Mouse (Mus musculus) neutrophil, adult 5-6 weeks (primary cell): ENCODE data around the gene Cradd. TPM values are rescaled to one million over a fixed set of nuclear protein-coding genes. Genes with fewer than 3 reads are reported as not detected.
A peak's percentile ranks its signal among the peaks of the same experiment; 100 is the strongest.

Experiments
- ATAC-seq: fragments of 151-379, 151-347 bp; 2 replicates; pipeline ENCODE4 v1.8.0; 2017; ENCODE audit warnings: mild to moderate bottlenecking, moderate TSS enrichment; ENCODE audit not compliant: insufficient number of reproducible peaks, poor library complexity, low FRiP score, severe bottlenecking; ENCODE audit errors: extremely low read depth
- total RNA-seq: library from RNA; stranded (forward); fragments of 200-1000 nt; gene quantifications from 2 replicates; pipeline ENCODE4 v1.2.3, GENCODE M21; 2017

Cradd gene
- total RNA-seq, 1 experiment from 2014 or later: 9.5 TPM

- ATAC-seq: no peak
Measured at GRCm38 (mm10) chr10:95193875-95194281, 130.1 kb downstream of the Cradd start.

DNA sequence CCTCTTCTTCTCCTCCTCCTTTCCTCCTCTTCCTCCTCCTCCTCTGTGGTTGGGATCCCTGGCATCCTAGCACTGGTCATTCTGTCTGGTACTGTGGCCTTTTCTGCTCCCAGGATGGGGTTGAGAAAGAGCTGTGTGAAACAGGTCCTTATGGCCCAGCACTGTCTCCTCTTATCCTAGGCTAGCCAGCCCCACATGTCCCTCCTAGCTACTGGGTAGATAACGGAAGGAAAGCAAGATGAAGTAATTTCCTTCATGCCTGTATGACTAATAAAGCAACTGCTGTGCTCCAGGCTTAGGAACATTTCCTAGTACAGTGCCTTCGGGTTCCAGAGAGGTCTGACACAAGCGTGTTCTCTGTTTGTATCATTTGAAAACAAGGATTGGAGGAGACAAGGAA is 132.1 kb downstream of the Cradd start:
- 0 out of 2 replicates have a peak, but pooled peaks have one; percentile 18 for ATAC-seq

DNA sequence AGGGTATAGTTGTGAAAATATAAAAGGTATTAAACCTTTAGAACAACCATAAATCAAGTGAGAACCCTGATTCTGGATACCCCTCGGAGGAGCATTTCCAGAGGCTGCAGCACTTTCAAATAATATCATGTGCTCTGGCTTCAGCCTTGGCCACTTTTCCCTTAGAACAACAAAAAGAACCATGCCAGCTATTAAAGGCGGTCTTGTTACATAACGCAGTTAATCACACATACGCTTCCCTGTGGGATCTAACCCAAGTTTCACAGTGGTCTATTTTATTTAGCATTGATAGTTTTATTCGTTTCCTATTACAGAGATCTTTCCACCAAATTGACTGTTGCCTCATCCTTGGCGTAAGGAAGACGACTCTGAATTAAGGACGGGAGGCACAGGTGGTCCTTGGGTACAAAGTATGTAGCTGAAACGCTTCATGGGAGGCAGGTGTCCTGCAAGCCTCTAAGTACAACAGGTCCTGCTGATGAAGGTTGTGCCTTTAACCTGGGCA is 132.7 kb downstream of the Cradd start:
- ATAC-seq: no peak

GRCm38 (mm10) chr10:95189550-95190211 is 134.3 kb downstream of the Cradd start:
- no peak for ATAC-seq

DNA sequence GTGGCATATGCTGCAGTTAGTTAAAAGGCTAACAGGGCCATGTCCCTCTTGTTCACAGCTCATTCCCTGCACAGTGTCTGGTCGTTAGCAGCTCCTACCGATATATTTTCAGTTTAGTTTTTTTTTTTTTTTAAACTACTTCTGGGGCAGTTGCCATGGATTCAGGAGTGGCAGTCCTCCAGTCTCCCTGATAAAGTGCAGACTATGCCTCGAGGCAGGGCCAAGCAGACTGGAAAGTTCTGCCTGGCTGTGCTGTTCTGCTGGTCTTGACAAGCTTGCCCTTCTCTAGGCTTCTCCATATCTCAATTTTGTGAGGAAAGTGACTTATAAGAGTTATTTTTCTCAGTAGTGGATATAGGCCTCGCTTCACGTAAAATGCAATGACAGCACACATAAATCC is 139.7 kb downstream of the Cradd start:
- ATAC-seq: no peak

- ATAC-seq: no peak
Measured at GRCm38 (mm10) chr10:95183051-95183450, 140.9 kb downstream of the Cradd start.

DNA sequence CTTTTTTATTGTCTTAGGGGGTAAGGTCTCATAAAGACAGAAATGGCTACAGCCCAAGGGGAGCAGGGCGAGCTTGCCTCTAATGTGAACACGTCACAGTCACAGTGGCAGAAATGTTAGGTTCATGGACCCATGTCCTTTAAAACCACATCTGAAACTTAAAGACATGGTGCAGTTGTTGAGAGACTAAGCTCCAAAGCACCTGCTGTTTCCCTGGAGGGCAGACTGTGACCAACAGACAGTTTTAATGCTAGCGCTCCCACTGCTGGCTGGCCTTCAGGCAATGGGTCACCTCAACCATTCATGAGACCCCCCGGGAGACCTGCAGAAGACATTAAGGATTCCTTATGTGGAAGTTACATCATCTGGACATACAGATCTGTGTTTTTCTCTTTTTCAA is 141.5 kb downstream of the Cradd start:
- no peak for ATAC-seq

DNA sequence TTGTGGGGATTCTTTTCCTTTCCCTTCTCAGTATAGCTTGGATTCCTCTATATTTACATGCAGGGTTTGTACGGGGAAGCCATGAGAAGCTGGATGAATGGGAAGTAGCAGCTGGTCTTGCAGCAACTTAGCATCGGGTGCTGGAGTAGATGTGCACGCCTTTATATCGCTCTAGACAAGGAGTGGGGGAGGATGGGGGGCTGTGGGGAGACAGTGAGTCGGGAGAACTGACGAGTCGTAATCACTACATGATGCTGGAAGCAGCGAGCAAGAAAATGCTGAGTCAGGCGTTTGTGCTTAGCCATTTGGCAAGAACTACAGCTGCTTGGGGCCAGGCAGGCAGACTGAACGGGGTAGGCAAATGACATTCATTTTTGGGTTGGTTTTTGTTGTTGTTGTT is 142.4 kb downstream of the Cradd start:
- no peak for ATAC-seq

GRCm38 (mm10) chr10:95180900-95181299 is 143.0 kb downstream of the Cradd start:
- peak; percentile 61 for ATAC-seq

DNA sequence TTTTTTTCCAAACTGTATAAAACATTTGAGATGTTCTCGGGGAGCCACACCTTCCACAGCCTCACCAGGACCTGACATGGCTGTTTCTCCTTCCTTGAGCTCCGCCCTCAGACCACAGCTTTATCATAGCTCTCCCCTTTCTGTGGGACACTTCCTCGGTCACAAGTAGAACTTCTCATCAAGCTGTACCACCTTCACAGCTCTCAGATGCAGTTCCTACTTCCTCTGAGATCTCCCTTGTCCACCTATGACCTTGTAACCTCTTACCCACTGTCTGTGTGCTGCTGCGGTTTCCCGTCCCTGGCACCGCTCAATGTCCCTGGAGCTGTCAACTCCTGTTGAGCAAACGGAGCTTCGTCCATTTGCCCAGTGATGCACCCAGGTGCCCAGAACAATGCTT is 143.8 kb downstream of the Cradd start:
- ATAC-seq: peak; percentile 83

- peak; percentile 78 for ATAC-seq
Measured at GRCm38 (mm10) chr10:95178785-95179184, 145.1 kb downstream of the Cradd start.

- ATAC-seq: no peak
Measured at GRCm38 (mm10) chr10:95175423-95176120, 148.4 kb downstream of the Cradd start.

DNA sequence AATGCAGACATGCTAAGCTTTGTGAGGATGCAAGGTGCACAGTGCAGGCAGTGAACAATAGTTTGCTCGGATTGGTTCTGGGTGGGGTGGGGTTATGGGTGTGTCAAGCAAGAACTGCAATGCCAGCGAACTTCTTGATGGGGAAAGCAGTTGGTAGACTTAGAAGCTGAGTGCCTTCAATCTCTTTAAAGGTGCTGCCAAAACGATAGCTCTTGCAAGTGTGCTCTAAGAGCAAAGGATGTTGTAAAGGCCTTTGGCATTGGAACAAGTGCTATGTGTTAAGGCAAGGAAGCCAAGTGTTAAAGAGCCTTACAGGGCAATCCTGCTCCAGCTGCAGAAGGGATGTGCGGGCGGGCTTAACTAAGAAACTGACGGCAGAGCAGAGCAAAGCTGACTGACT is 149.7 kb downstream of the Cradd start:
- ATAC-seq: no peak

DNA sequence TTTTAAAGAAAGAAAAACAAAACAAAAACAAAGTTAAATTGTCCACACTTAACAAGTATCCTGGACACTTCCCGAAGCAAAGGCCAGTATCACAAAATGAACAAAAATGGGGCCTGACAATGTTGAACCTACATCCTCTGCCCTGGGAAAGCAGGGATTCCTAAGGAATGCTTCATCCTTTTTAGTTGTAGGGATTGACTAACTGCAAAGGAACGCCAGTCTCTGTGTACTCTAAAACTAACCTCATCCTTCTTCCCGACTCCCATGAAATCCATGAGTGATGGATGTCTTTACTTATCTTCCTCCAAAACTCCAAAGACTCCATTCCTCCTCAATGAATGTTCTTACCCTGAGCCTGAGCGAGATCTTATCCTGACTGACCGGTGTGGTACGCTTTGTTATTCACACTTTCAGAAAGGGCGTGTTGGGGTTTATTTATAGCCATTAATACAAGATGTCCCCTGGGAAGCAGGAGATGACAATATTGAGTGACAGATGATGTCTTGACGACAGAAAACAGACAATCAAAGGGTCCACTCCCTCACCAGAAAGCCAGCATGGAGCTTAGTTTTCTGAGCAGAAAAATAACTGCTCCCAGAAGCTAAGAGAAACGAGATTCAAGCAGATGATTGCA is 153.1 kb downstream of the Cradd start:
- no peak for ATAC-seq

DNA sequence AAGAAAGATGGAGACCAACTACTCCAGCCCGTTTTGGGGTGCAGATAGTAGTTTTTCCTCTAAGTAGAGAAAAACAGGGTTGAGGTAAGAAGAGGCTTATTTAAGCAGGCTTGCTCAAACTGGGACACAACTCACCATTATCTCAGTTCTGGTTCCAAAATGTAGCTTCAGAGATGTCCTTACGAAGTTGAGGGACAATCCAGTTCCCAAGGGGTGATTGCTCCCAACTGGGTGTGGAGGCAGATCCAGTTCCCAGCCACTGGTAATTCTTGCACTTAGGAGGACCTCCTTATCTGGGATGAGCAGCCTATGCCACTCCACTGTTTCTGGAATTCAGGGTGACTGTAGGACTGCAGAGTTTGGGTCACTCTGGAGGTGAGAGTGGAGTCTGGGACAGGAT is 159.0 kb downstream of the Cradd start:
- ATAC-seq: no peak

DNA sequence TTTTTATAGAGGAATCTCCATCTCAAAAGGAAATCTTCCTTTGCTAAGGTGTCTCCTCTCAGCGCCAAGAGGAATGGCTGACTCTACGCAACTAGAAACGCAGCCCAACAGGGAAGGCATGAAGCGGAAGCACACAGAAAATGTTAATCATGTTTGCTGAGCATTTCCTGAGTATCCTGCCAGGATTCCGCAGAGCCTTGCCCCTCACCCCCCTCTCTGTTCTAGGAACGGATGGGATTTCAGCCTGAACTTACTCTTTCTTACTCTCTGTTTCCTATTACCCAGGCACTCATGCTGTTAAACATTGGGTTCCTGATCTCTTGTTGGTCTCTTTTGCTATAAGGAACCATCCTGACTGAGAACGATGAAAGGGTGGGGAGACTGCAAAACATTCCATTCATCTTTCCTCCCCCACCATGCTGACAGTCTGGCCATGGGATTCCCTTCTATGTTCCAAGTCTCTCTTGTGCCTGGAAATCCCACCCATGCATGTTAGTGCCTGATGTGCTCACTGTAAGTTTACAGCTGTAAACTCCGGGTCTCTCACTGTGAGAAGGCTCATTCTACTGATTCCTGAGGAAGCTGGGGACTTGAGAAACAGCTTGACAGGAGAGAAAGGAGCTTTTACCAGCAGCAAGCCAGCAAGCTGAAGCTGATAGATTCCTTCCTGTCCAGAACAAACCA is 161.1 kb downstream of the Cradd start:
- no peak for ATAC-seq

DNA sequence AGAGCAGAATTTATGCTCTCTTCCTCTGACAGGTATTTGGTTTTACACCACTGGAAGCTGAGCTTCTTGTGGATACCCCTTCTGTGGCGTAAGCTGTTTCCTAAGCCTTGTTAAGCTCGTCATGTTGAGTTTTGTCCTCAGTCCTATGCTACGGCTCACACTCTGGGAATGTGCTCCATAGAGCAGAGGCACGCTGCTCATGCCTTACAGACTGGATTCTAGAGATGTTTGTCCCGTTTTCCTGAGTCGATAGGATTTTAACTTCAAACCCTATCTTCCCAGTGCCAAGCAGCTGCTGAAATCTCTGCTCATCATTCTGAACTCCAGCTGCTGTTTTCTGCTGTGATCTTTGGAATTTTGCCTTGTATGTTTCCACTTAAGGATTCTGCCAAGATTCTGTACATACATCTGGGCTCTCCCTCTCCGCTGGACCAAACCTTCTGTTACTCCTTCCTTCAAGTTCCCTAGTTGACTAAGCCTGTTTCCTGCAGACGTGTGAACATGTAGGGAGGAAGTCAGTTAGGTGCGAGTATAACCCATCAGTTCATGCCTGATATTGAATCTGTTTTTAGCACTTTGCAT is 164.2 kb downstream of the Cradd start:
- ATAC-seq: no peak

DNA sequence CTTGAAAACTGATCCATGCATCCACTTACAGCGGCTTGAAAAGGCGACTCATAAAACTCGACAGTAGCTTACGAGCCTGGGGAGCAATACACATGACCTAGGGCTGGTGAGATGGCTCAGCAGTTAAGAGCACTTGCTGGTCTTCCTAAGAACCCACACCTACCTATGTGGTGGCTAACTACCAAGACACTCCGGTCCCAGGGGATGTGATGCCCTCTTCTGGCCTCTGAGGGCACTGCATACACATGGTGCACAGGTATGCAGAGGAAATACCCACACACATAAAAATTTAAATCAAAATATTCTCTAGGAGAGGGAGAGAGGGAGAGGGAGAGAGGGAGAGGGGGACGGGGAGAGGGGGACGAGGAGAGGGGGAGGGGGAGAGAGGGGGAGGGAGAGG is 167.5 kb downstream of the Cradd start:
- no peak for ATAC-seq

GRCm38 (mm10) chr10:95154675-95155074 is 169.3 kb downstream of the Cradd start:
- no peak for ATAC-seq
